Mouse (Mus musculus): ENCODE measurements around the gene Acad9. TPM values are rescaled to one million over a fixed set of nuclear protein-coding genes. Genes with fewer than 3 reads are reported as not detected.

Gene Acad9
- polyA plus RNA-seq, 1 experiment from 2014 or later, result 87.6 TPM

DNA sequence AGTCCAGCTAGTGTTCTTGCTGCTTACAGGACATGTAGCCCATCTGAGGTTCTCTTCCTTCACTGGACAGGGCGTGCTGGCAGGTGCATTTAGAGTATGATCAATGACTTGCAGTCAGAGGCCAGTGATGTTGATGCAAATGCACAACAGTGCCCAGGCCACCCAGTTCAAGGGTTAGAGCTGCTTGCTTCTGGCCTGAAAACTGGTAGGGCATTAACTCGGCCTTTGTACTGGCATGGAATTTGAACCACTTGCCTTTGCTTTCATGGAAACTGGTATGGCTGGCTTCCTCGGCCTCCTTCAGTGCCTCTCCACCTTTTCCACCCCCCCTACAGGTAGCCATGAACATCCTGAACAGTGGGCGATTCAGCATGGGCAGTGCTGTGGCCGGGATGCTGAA lies 14.1 kb downstream of the Acad9 start:
- Histone ChIP-seq H3K4me2 (ENCODE audit: low read depth, low read length) (no peak overlapping the region), H3K27ac (ENCODE audit: low read length) (no peak overlapping the region), H3K4me1 (ENCODE audit: control insufficient read depth, insufficient read depth, low read length) (no peaks in the 10 kb centered on the region), H3K9me3 (replicated peaks; ENCODE audit: control insufficient read depth, low read length) (no peaks in the 10 kb centered on the region), H3K36me3 (ENCODE audit: control insufficient read depth, insufficient read depth, low read length) (peaks cover 26% of the 10 kb centered on the region), H3K4me3 (replicated peaks; ENCODE audit: low read length) (no peak overlapping the region), H3K9ac (ENCODE audit: low read length) (no peak overlapping the region), H3K27me3 (ENCODE audit: control insufficient read depth, insufficient read depth, low read length) (no peaks in the 10 kb centered on the region)
- no peak for ATAC-seq (ENCODE audit: insufficient read depth, low FRiP score)
- 82% methylated on average over 5 of the region's 5 CpGs for WGBS

GRCm38 (mm10) chr3:36080741-36081140 lies 15.0 kb downstream of the Acad9 start:
- Histone ChIP-seq H3K9me3 (replicated peaks; ENCODE audit: control insufficient read depth, low read length) (no peaks in the 10 kb centered on the region), H3K36me3 (ENCODE audit: control insufficient read depth, insufficient read depth, low read length) (peaks cover 30% of the 10 kb centered on the region), H3K4me2 (ENCODE audit: low read depth, low read length) (no peak overlapping the region), H3K27ac (ENCODE audit: low read length) (no peak overlapping the region), H3K9ac (ENCODE audit: low read length) (no peak overlapping the region), H3K4me1 (ENCODE audit: control insufficient read depth, insufficient read depth, low read length) (no peaks in the 10 kb centered on the region), H3K27me3 (ENCODE audit: control insufficient read depth, insufficient read depth, low read length) (no peaks in the 10 kb centered on the region), H3K4me3 (replicated peaks; ENCODE audit: low read length) (no peak overlapping the region)
- ATAC-seq (ENCODE audit: insufficient read depth, low FRiP score), result no peak
- WGBS, result 92% methylated on average over 5 of the region's 5 CpGs

DNA sequence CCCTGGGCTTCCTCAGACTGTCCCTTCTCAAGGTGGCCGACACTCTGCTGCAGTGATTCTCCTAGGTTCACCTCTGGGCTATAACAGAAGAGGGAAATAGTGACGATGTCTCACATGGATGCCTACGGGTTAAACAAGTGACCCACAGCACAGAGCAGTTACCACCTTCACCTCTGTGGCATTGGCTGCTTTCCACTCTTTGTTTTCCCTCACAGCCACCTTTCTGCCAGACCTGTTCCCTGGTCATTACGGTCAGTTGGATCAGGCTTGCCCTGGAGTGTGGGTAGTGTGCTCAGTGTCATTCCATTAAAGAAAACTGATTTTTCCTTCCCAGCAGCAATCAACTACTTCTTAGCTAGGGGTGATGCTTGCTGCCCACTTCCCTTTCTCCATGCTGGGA lies 17.1 kb downstream of the Acad9 start:
- Histone ChIP-seq H3K4me3 (replicated peaks; ENCODE audit: low read length) (no peak overlapping the region), H3K27me3 (ENCODE audit: control insufficient read depth, insufficient read depth, low read length) (no peaks in the 10 kb centered on the region), H3K4me2 (ENCODE audit: low read depth, low read length) (no peak overlapping the region), H3K27ac (ENCODE audit: low read length) (no peak overlapping the region), H3K9me3 (replicated peaks; ENCODE audit: control insufficient read depth, low read length) (no peaks in the 10 kb centered on the region), H3K9ac (ENCODE audit: low read length) (no peak overlapping the region), H3K4me1 (ENCODE audit: control insufficient read depth, insufficient read depth, low read length) (no peaks in the 10 kb centered on the region), H3K36me3 (ENCODE audit: control insufficient read depth, insufficient read depth, low read length) (peaks cover 27% of the 10 kb centered on the region)
- ATAC-seq (ENCODE audit: insufficient read depth, low FRiP score), result no peak
- 92% methylated on average over 4 of the region's 4 CpGs for WGBS

DNA sequence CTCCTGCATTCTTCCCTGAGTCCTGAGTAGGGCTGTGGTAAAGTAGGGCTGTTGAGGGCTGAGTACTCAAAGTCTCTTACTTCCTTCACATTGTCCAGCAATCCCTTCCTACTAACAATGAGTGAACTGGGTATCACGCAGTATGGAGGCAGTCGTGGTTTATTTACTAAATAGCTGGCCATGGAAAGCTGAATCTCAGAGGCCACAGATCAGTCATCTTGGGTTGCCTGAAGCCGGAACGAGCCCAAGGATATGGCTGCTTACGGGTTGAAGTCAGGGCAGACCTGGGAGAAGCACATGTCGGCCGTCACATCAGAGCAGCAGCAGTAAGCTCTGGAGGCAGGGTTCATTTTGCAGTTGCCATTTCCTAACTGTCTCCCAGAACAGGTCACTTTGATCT lies 17.6 kb downstream of the Acad9 start:
- WGBS, result 93% methylated on average over 7 of the region's 7 CpGs
- no peak overlapping the region for H3K27ac ChIP-seq (ENCODE audit: low read length)
- no peak overlapping the region for H3K9ac ChIP-seq (ENCODE audit: low read length)
- peaks cover 27% of the 10 kb centered on the region for H3K36me3 ChIP-seq (ENCODE audit: control insufficient read depth, insufficient read depth, low read length)
- H3K4me2 ChIP-seq (ENCODE audit: low read depth, low read length), result no peak overlapping the region
- H3K9me3 ChIP-seq (replicated peaks; ENCODE audit: control insufficient read depth, low read length), result no peaks in the 10 kb centered on the region
- no peaks in the 10 kb centered on the region for H3K4me1 ChIP-seq (ENCODE audit: control insufficient read depth, insufficient read depth, low read length)
- H3K27me3 ChIP-seq (ENCODE audit: control insufficient read depth, insufficient read depth, low read length), result no peaks in the 10 kb centered on the region
- H3K4me3 ChIP-seq (replicated peaks; ENCODE audit: low read length), result no peak overlapping the region
- no peak for ATAC-seq (ENCODE audit: insufficient read depth, low FRiP score)

DNA sequence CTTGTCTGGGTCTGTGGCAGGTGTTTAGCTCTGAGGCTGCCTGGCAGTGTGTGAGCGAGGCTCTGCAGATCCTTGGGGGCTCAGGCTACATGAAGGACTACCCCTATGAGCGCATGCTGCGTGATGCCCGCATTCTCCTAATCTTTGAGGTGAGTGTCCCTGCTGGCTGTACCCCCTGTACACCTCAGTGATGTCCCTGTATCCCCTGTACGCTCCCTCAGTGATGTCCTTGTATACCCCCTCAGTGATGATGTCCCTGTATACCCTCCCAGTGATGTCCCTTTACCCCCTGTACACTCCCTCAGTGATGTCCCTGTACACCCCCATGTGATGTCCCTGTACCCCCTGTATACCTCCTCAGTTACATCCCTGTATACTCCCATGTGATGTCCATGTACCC lies 19.6 kb downstream of the Acad9 start:
- H3K36me3 ChIP-seq (ENCODE audit: control insufficient read depth, insufficient read depth, low read length), result peaks cover 38% of the 10 kb centered on the region
- WGBS, result 93% methylated on average over 5 of the region's 5 CpGs

GRCm38 (mm10) chr3:36087591-36087990 lies 21.8 kb downstream of the Acad9 start:
- Histone ChIP-seq H3K36me3 (ENCODE audit: control insufficient read depth, insufficient read depth, low read length) (peaks cover 32% of the 10 kb centered on the region; the same call in 1 of the 2 replicates), H3K4me3 (replicated peaks; ENCODE audit: low read length) (no peak overlapping the region), H3K27me3 (ENCODE audit: control insufficient read depth, insufficient read depth, low read length) (no peaks in the 10 kb centered on the region), H3K9ac (ENCODE audit: low read length) (no peak overlapping the region), H3K4me1 (ENCODE audit: control insufficient read depth, insufficient read depth, low read length) (no peaks in the 10 kb centered on the region), H3K27ac (ENCODE audit: low read length) (no peak overlapping the region), H3K9me3 (replicated peaks; ENCODE audit: control insufficient read depth, low read length) (no peaks in the 10 kb centered on the region), H3K4me2 (ENCODE audit: low read depth, low read length) (no peak overlapping the region)
- 93% methylated on average over 9 of the region's 9 CpGs for WGBS
- ATAC-seq (ENCODE audit: insufficient read depth, low FRiP score), result no peak

More for the DNA sequence above, 19.6 kb downstream of the Acad9 start:
- Histone ChIP-seq H3K4me2 (ENCODE audit: low read depth, low read length) (no peak overlapping the region), H3K9me3 (replicated peaks; ENCODE audit: control insufficient read depth, low read length) (no peaks in the 10 kb centered on the region), H3K27ac (ENCODE audit: low read length) (no peak overlapping the region), H3K4me3 (replicated peaks; ENCODE audit: low read length) (no peak overlapping the region), H3K9ac (ENCODE audit: low read length) (no peak overlapping the region), H3K27me3 (ENCODE audit: control insufficient read depth, insufficient read depth, low read length) (no peaks in the 10 kb centered on the region), H3K4me1 (ENCODE audit: control insufficient read depth, insufficient read depth, low read length) (no peaks in the 10 kb centered on the region)
- ATAC-seq (ENCODE audit: insufficient read depth, low FRiP score), result no peak

DNA sequence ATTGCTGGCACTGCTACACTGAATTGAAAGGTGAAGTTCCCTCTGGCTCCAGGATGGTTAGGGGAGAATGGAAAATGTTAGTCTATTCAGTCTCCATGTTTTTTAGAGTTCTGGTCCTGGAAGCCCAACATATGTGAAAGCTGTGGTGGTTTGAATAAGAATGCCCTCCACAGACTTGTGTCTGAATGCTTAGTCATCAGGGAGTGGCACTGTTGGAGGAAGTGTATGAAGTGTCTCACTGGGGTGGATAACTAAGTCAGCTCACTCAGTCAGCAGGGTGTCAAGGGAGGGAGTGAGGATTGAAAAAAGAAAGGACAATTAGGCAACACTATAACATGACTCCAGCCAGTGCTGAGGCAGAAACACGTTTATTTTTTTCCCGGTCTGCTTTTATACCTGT lies 29.6 kb downstream of the Acad9 start:
- H3K4me3 ChIP-seq (replicated peaks; ENCODE audit: low read length), result no peak overlapping the region
- 85% methylated on average over 2 of the region's 2 CpGs for WGBS
- ATAC-seq (ENCODE audit: insufficient read depth, low FRiP score), result no peak

DNA sequence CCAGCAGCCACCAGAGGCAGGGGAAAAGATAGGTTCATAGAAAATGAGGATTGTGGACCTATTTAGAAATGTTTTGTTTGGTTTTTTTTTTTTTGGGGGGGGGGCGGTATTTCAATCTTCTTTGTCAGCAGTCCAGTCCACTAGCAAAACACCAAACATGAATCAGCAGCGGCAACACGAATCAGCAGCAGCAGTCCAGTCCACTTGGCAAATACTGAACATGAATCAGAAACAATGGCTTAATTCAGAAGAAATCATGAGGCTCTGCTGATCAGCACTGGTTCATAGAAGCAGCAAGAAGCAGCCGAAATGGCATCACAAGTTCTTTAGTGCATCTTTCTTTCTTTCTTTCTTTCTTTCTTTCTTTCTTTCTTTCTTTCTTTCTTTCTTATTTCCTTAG lies 50.3 kb downstream of the Acad9 start:
- Histone ChIP-seq H3K4me3 (replicated peaks; ENCODE audit: low read length) (no peak overlapping the region), H3K4me2 (ENCODE audit: low read depth, low read length) (no peak overlapping the region)

More for the DNA sequence above, 29.6 kb downstream of the Acad9 start:
- H3K36me3 ChIP-seq (ENCODE audit: control insufficient read depth, insufficient read depth, low read length), result peaks cover 4% of the 10 kb centered on the region; the same call in 1 of the 2 replicates
- H3K27ac ChIP-seq (ENCODE audit: low read length), result no peak overlapping the region
- no peak overlapping the region for H3K9ac ChIP-seq (ENCODE audit: low read length)
- H3K4me1 ChIP-seq (ENCODE audit: control insufficient read depth, insufficient read depth, low read length), result no peaks in the 10 kb centered on the region
- no peak overlapping the region for H3K4me2 ChIP-seq (ENCODE audit: low read depth, low read length)
- no peaks in the 10 kb centered on the region for H3K27me3 ChIP-seq (ENCODE audit: control insufficient read depth, insufficient read depth, low read length)
- H3K9me3 ChIP-seq (replicated peaks; ENCODE audit: control insufficient read depth, low read length), result no peaks in the 10 kb centered on the region

DNA sequence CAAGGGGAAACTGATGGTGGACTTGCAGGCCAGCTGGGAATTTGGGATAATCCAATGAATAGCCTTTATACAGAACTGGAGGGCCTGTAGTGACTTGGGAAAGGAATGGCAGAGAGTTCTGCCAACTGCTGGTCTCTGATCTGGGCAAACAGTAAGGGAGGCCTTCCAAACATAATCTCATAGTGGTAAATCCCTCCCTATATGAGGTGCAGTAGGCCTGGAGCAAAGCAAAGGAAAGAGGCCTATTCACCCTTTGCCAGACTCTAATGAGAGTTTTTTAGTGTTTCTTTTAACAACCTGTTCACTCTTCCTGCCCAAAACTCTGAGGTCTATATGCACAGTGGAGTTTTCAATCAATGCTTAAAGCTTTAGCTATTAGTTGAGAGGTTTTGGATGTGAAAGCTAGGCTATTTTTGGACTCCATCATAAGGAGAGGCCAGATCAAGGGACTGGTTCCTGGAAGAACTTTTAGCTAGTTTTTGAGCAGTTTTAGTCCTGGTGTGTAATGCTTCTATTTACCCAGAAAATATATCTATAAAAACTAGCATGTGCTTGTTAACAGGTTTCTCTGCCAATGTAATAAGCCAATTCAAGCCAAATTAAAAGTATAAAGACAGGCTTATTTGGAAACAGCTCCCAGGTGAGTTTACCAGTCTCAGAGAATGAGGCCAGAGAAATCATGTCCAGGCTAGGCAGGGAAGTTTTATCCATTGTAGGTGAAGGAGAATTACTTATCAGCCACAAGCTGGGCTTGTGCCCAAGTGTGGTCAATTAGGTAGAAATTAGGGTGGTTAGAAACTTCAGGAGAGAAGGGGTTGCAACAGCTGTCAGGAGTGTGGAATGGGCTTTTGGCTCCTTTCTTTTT lies 54.1 kb downstream of the Acad9 start:
- Histone ChIP-seq H3K27me3 (ENCODE audit: control insufficient read depth, insufficient read depth, low read length) (no peaks in the 10 kb centered on the region), H3K9ac (ENCODE audit: low read length) (no peak overlapping the region), H3K9me3 (replicated peaks; ENCODE audit: control insufficient read depth, low read length) (no peaks in the 10 kb centered on the region), H3K27ac (ENCODE audit: low read length) (no peak overlapping the region), H3K36me3 (ENCODE audit: control insufficient read depth, insufficient read depth, low read length) (no peaks in the 10 kb centered on the region), H3K4me1 (ENCODE audit: control insufficient read depth, insufficient read depth, low read length) (no peaks in the 10 kb centered on the region), H3K4me2 (ENCODE audit: low read depth, low read length) (no peak overlapping the region), H3K4me3 (replicated peaks; ENCODE audit: low read length) (no peak overlapping the region)
- no peak for ATAC-seq (ENCODE audit: insufficient read depth, low FRiP score)

More for the DNA sequence above, 50.3 kb downstream of the Acad9 start:
- H3K27me3 ChIP-seq (ENCODE audit: control insufficient read depth, insufficient read depth, low read length), result no peaks in the 10 kb centered on the region
- no peaks in the 10 kb centered on the region for H3K36me3 ChIP-seq (ENCODE audit: control insufficient read depth, insufficient read depth, low read length)
- WGBS, result 79% methylated on average over 4 of the region's 4 CpGs
- H3K9me3 ChIP-seq (replicated peaks; ENCODE audit: control insufficient read depth, low read length), result no peaks in the 10 kb centered on the region
- H3K4me1 ChIP-seq (ENCODE audit: control insufficient read depth, insufficient read depth, low read length), result no peaks in the 10 kb centered on the region
- H3K9ac ChIP-seq (ENCODE audit: low read length), result no peak overlapping the region
- ATAC-seq (ENCODE audit: insufficient read depth, low FRiP score), result no peak
- no peak overlapping the region for H3K27ac ChIP-seq (ENCODE audit: low read length)
